ENCODE assay signal across 11 mouse cellular contexts in genomic region chr7:64185203-64185931, GRCm38 (mm10). TPM values are rescaled to one million over a fixed set of nuclear protein-coding genes. Genes with fewer than 3 reads are reported as not detected.
DNase-seq lines count a peak whose midpoint lies in the region; ATAC-seq and TF ChIP-seq lines count a peak whose summit lies in the region.
"Had no signal": no experiment of that assay in that cellular context is flagged by ENCODE, and none has a peak within 500 bp of the region (broad histone marks: within the 10 kb centered on the region; RNA-seq: fewer than 3 reads in every experiment).

No protein-coding gene starts in this region.

- ATAC-seq in activated CD4-positive, CD25-positive, alpha-beta regulatory T cell, adult 4 months, result peak; percentile 36
- ATAC-seq in liver, postnatal 0 days, result no peak
- ATAC-seq: Patski had no signal

- no peaks in the 10 kb centered on the region for H3K27me3 ChIP-seq in liver, postnatal 0 days (ENCODE audit: insufficient read depth, low read length)
- H3K27me3 ChIP-seq: Patski had no signal

- peaks cover 5% of the 10 kb centered on the region for H3K4me1 ChIP-seq in liver, postnatal 0 days (ENCODE audit: insufficient read depth)

- TF ChIP-seq EP300 in liver, postnatal 0 days (IDR thresholded peaks at IDR 0.05; ENCODE audit: low read depth), result no peak

- no peak for TF ChIP-seq CTCF in liver, postnatal 0 days (IDR thresholded peaks at IDR 0.05; ENCODE audit: low read depth)

- H3K9ac ChIP-seq in liver, postnatal 0 days (replicated peaks), result no peak overlapping the region

- 53% methylated on average over 10 of the region's 10 CpGs for WGBS in liver, postnatal 0 days (ENCODE audit: insufficient replicate concordance)

- no peak overlapping the region for H3K4me2 ChIP-seq in liver, postnatal 0 days (ENCODE audit: low read depth, low read length)
- H3K4me2 ChIP-seq: heart, embryonic 11.5 days had no signal

- no peak overlapping the region for H3K27ac ChIP-seq in liver, postnatal 0 days (ENCODE audit: low read depth)

- peak; percentile 61 for DNase-seq in ES-CJ7 (ENCODE audit: low read depth, low spot score)
- peak; percentile 35 for DNase-seq in induced T-regulatory cell, adult 2 months (ENCODE audit: low read depth)
- DNase-seq in retina, embryonic 14.5 days (ENCODE audit: low spot score), result peak; percentile 77
- DNase-seq in liver, postnatal 0 days, result no peak
- DNase-seq in left cerebral cortex, postnatal 14 days (ENCODE audit: low spot score in 2 of 2), result no peak
- no peak for DNase-seq in kidney, postnatal 14 days
- DNase-seq: kidney, adult 9 months; lung, postnatal 36 days had no signal

- H3K36me3 ChIP-seq in liver, postnatal 0 days (replicated peaks; ENCODE audit: insufficient read depth, low read length), result no peaks in the 10 kb centered on the region

- no peaks in the 10 kb centered on the region for H3K9me3 ChIP-seq in liver, postnatal 0 days (ENCODE audit: low read length)

- H3K4me3 ChIP-seq in liver, postnatal 0 days (ENCODE audit: low read depth, low read length), result no peak overlapping the region

- intact Hi-C loops in left cerebral cortex, postnatal 14 days (cut with DNase I), result no loop called here

RNA-seq across cellular contexts. Expression of gene Trpm1, which starts 31.7 kb away (rescaled TPM):
- 1 to 10 TPM; 4.6 to 7.4 TPM for polyA plus RNA-seq in activated CD4-positive, CD25-positive, alpha-beta regulatory T cell, adult 4 months (2017; shearing (Covaris generic))
- polyA plus RNA-seq in liver, postnatal 0 days (2015; fragmentation: Nextera tagmentation; extraction: Ambion mirVana), result 0.24 TPM in 1 of 2 replicates, not detected in the other
- under 1 TPM; 0.40 to 0.68 TPM for total RNA-seq in left cerebral cortex, postnatal 14 days (2021)

Comparison
In these comparisons a context has a peak if more than half of its experiments do, and no peak if none do; other contexts are left out.
1. DNase-seq: peak in ES-CJ7 (single experiment), induced T-regulatory cell, adult 2 months (single experiment) and retina, embryonic 14.5 days (single experiment); none in liver, postnatal 0 days (single experiment), left cerebral cortex, postnatal 14 days (0 of 2) and kidney, postnatal 14 days (single experiment).